Mouse (Mus musculus): ENCODE results near the gene Pip5k1b.
A peak's percentile ranks its signal among the peaks of the same experiment; 100 is the strongest.

Gene Pip5k1b

GRCm38 (mm10) chr19:24293537-24293936, 262.1 kb downstream of the Pip5k1b start:
- peak; percentile 35 for DNase-seq

GRCm38 (mm10) chr19:24284187-24284586, 271.5 kb downstream of the Pip5k1b start:
- DNase-seq: peak; percentile 83

- no peak for DNase-seq
These were observed 274.2 kb downstream of the Pip5k1b start for GRCm38 (mm10) chr19:24281288-24281980.

- DNase-seq: no peak
These were observed 275.0 kb downstream of the Pip5k1b start, which contains the start of gene Fxn for GRCm38 (mm10) chr19:24280601-24281228. TSS of gene Fxn (minus strand) at chr19:24280605.

- peak; percentile 77 for DNase-seq
These were observed 275.7 kb downstream of the Pip5k1b start for GRCm38 (mm10) chr19:24279706-24280600.

GRCm38 (mm10) chr19:24278859-24279258, 276.8 kb downstream of the Pip5k1b start:
- no peak for DNase-seq

GRCm38 (mm10) chr19:24274281-24274680, 281.4 kb downstream of the Pip5k1b start:
- DNase-seq: no peak

GRCm38 (mm10) chr19:24271746-24272426, 283.8 kb downstream of the Pip5k1b start:
- peak; percentile 79 for DNase-seq

- DNase-seq: peak; percentile 60
These were observed 284.3 kb downstream of the Pip5k1b start for GRCm38 (mm10) chr19:24271326-24271725.

GRCm38 (mm10) chr19:24268531-24268930, 287.1 kb downstream of the Pip5k1b start:
- DNase-seq: no peak

- no peak for DNase-seq
These were observed 289.4 kb downstream of the Pip5k1b start for GRCm38 (mm10) chr19:24266046-24266830.

- DNase-seq: peak; percentile 95
These were observed 290.7 kb downstream of the Pip5k1b start for GRCm38 (mm10) chr19:24264991-24265390.

- no peak for DNase-seq
These were observed 292.9 kb downstream of the Pip5k1b start for GRCm38 (mm10) chr19:24262736-24263135.

- peak; percentile 57 for DNase-seq
These were observed 296.0 kb downstream of the Pip5k1b start for GRCm38 (mm10) chr19:24259390-24260351.

GRCm38 (mm10) chr19:24258368-24258767, 297.3 kb downstream of the Pip5k1b start:
- DNase-seq: peak; percentile 80

GRCm38 (mm10) chr19:24257962-24258361, 297.7 kb downstream of the Pip5k1b start:
- DNase-seq: no peak

GRCm38 (mm10) chr19:24253657-24254260, 301.9 kb downstream of the Pip5k1b start:
- peak; percentile 20 for DNase-seq

- DNase-seq: peak; percentile 53
These were observed 303.8 kb downstream of the Pip5k1b start for GRCm38 (mm10) chr19:24251869-24252268.
